Mouse (Mus musculus): ENCODE results near the gene Fzr1. TPM values are rescaled to one million over a fixed set of nuclear protein-coding genes. Genes with fewer than 3 reads are reported as not detected.

Gene Fzr1
- total RNA-seq, 2 experiments from 2014 or later, result 11.9 to 15.4 TPM

DNA sequence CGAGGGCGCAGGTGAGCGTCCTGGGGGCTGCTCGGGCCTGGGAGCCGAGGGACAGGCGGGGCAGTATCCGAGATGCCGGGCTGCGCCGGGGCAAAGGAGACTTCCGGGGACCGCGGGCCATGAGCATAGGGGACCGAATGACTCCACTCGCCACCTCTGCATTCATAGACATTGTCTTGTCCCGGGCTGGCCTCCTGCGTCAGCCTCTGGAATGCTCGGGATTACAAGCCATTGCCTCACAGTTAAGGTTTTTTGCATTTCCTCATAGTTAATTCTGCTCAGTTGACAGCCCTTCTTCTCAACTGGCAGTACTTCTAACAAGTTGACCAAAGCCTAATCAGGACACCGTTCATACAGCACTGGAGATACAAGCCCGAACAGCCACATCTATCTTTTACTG lies 56.9 kb downstream of the Fzr1 start:
- no peak for DNase-seq
- intact Hi-C loops (cut with DNase I; ENCODE audit: low total_unique reads), result no loop called here

GRCm38 (mm10) chr10:81320550-81321347 lies 57.6 kb downstream of the Fzr1 start, which contains the start of gene Cactin:
Cactin (plus strand) TSS chr10:81321103.
- DNase-seq, result peak; percentile 100
- intact Hi-C loops (cut with DNase I; ENCODE audit: low total_unique reads), result no loop called here

- no peak for DNase-seq
Measured at GRCm38 (mm10) chr10:81319741-81320549, 58.4 kb downstream of the Fzr1 start.

DNA sequence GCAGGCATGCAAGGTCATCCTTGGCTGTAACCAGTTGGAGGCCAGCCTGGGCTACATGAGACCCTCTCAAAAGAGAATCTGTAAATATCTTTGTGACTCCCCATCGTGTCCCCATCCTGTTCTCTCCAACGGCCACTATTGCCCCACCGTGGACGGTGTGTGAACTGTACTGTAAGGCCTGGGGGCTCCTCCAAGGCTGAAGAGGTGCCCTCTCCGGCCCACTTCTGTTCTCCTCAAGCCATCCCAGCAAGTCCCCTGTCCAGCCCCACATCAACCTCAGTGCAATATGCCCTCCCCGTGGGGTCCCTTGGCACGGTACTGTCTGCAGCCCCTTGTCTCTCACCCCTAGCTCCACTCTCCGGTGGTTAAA lies 59.0 kb downstream of the Fzr1 start:
- intact Hi-C loops (cut with DNase I; ENCODE audit: low total_unique reads), result no loop called here
- no peak for DNase-seq

More at GRCm38 (mm10) chr10:81319741-81320549, 58.4 kb downstream of the Fzr1 start:
- intact Hi-C loops (cut with DNase I; ENCODE audit: low total_unique reads), result no loop called here

DNA sequence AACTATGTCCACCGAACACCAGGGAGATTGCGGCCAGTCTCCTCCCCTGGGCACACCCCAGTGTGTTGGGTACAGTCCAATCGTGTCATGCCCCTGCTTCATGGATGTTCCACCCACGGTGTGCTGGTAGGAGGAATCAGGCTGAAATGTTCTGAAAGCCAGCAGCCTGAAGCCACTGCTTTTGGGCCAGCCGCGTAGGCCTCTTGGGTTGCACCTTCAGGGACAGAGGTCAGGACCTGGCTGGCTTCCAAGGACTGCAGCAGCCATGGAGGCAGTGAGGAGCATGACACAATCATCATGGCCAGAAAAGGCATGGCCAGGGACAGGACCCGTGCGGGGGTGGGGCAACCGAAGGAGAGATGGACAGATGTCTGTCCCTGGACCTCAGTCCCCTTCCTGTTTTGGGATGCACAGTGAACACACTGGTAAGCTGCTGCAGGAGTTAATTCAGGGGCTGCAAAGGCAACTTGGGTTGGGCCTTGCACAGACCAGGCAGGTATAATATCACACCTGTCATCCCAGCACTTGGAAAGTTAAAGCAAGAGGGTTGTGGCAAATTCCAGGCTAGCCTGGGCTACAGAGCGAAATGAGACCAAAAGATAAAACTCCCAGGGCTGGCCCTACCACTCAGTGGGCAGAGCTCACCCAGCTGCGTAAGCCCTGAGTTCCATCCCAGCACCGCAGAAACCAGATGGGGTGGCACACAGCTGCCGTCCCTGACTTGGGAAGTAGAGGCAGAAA lies 59.6 kb downstream of the Fzr1 start:
- intact Hi-C loops (cut with DNase I; ENCODE audit: low total_unique reads), result no loop called here
- DNase-seq, result no peak

- DNase-seq, result peak; percentile 44
- intact Hi-C loops (cut with DNase I; ENCODE audit: low total_unique reads), result no loop called here
Measured at GRCm38 (mm10) chr10:81317273-81317672, 61.0 kb downstream of the Fzr1 start.

DNA sequence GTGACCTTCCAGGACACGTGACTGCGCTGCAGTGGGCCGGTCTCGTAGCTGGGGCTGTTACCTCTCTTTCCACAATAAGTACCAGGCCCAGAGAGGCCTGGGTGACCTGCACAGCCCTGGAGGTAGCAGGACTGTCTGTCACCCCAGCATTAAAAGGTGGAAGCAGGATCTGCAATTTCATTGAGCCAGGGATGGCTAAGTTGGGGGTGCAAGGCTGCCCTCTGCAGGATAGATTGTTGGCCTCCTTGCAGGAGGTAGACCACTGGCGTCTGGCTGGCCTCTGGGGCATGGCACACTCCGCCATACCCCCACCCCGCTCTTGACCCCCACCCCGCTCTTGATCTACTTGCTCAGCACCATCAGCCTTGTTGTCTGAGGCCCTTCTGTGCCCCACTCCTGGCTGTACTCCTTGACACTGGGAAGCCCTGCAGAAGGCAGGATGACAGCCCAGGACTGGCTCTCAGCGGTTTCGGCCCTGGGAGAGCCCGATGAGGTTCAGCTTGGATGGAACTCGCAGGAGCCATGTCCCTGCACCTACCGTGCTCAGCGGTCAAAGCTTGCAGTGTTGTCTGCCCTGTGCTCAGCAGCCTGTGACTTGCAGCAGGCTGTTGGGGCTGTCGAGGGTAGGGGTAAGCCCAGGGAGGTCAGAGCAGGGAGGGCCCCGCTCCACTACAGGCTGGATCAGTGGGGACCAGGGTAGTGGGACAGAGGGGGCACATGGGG lies 61.8 kb downstream of the Fzr1 start:
- no peak for DNase-seq
- intact Hi-C loops (cut with DNase I; ENCODE audit: low total_unique reads), result no loop called here

Small RNAs within 50 kb of the gene (microRNA-seq; reads per million reads assigned to microRNA genes)
- 0 to 1.5 reads per million in 2 experiments for gene Mir1191b
- gene Mir6913, result 0 reads per million in 2 experiments

Other genes with a start within 250 kb of the Fzr1 start
- 10 to 100 TPM; 28.2 to 30.1 TPM for gene Zbtb7a, start 243.3 kb downstream of the Fzr1 start, total RNA-seq (2021)
- 10 to 100 TPM; 12.3 to 12.8 TPM for gene Pias4, start 210.6 kb downstream of the Fzr1 start, total RNA-seq (2021)
- 100 to 1,000 TPM; 892 to 898 TPM for gene Eef2, start 201.9 kb downstream of the Fzr1 start, total RNA-seq (2021)
- 10 to 100 TPM; 21.2 to 24.8 TPM for gene Dapk3, start 195.5 kb downstream of the Fzr1 start, total RNA-seq (2021)
- not detected for gene 4930442H23Rik, start 194.7 kb downstream of the Fzr1 start, total RNA-seq (2021)
- gene Nmrk2, start 176.5 kb downstream of the Fzr1 start, total RNA-seq (2021), result 1 to 10 TPM; 1.8 to 5.5 TPM
- under 1 TPM in 1 of 2 experiments, not detected in 1; 0.06 TPM for gene Atcay, start 147.7 kb downstream of the Fzr1 start, total RNA-seq (2021)
- 1 to 10 TPM; 1.7 to 2.5 TPM for gene Zfr2, start 145.4 kb downstream of the Fzr1 start, total RNA-seq (2021)
- under 1 TPM; 0.33 to 0.57 TPM for gene Matk, start 125.6 kb downstream of the Fzr1 start, total RNA-seq (2021)
- 10 to 100 TPM; 93.1 to 99.9 TPM for gene Mrpl54, start 111.6 kb downstream of the Fzr1 start, total RNA-seq (2021)
- 10 to 100 TPM; 62.8 to 71.1 TPM for gene Apba3, start 111.6 kb downstream of the Fzr1 start, total RNA-seq (2021)
- not detected for gene Tjp3, start 86.9 kb downstream of the Fzr1 start, total RNA-seq (2021)
- 10 to 100 TPM; 18.5 to 22.8 TPM for gene Pip5k1c, start 85.6 kb downstream of the Fzr1 start, total RNA-seq (2021)
- gene Cactin, start 57.4 kb downstream of the Fzr1 start, total RNA-seq (2021), result 1 to 10 TPM; 7.7 to 10.0 TPM
- 1 to 10 TPM; 1.5 to 2.2 TPM for gene Tbxa2r, start 49.8 kb downstream of the Fzr1 start, total RNA-seq (2021)
- gene Gipc3, start 35.2 kb downstream of the Fzr1 start, total RNA-seq (2021), result 1 to 10 TPM; 1.8 to 2.0 TPM
- gene Hmg20b, start 28.0 kb downstream of the Fzr1 start, total RNA-seq (2021), result 10 to 100 TPM; 24.3 to 25.8 TPM
- gene Mfsd12, start 21.0 kb downstream of the Fzr1 start, total RNA-seq (2021), result 1 to 10 TPM; 3.7 to 4.0 TPM
- gene 4930404N11Rik, start 12.7 kb downstream of the Fzr1 start, total RNA-seq (2021), result under 1 TPM; 0.37 to 0.42 TPM
- gene Dohh, start 5.9 kb upstream of the Fzr1 start, total RNA-seq (2021), result 10 to 100 TPM; 38.6 to 39.8 TPM
- gene Gm48551, start 6.0 kb upstream of the Fzr1 start, total RNA-seq (2021), result under 1 TPM; 0.41 to 0.47 TPM
- under 1 TPM in 1 of 2 experiments, not detected in 1; 0.80 TPM for gene Gm48552, start 10.5 kb upstream of the Fzr1 start, total RNA-seq (2021)
- under 1 TPM; 0.45 to 0.91 TPM for gene Smim24, start 14.5 kb upstream of the Fzr1 start, total RNA-seq (2021)
- 100 to 1,000 TPM; 262 to 320 TPM for gene Nfic, start 77.1 kb upstream of the Fzr1 start, total RNA-seq (2021)
- gene Celf5, start 104.2 kb upstream of the Fzr1 start, total RNA-seq (2021), result under 1 TPM; 0.09 to 0.23 TPM
- 10 to 100 TPM; 39.1 to 47.3 TPM for gene Ncln, start 117.9 kb upstream of the Fzr1 start, total RNA-seq (2021)
- gene S1pr4, start 121.6 kb upstream of the Fzr1 start, total RNA-seq (2021), result under 1 TPM; 0.64 to 0.86 TPM
- gene Gna15, start 145.7 kb upstream of the Fzr1 start, total RNA-seq (2021), result 1 to 10 TPM in 1 of 2 experiments, under 1 TPM in 1; 0.60 to 1.2 TPM
- gene Gna11, start 166.7 kb upstream of the Fzr1 start, total RNA-seq (2021), result 10 to 100 TPM; 31.6 to 34.6 TPM
- 100 to 1,000 TPM; 660 to 698 TPM for gene Aes, start 181.0 kb upstream of the Fzr1 start, total RNA-seq (2021)
- 1 to 10 TPM; 4.3 to 4.4 TPM for gene Tle2, start 196.0 kb upstream of the Fzr1 start, total RNA-seq (2021)
- gene Tle6, start 222.6 kb upstream of the Fzr1 start, total RNA-seq (2021), result 1 to 10 TPM; 2.4 to 4.4 TPM
- 1 to 10 TPM; 1.7 to 2.2 TPM for gene BC025920, start 227.8 kb upstream of the Fzr1 start, total RNA-seq (2021)
- 1 to 10 TPM; 5.4 to 5.6 TPM for gene Sirt6, start 249.3 kb upstream of the Fzr1 start, total RNA-seq (2021)